Mouse (Mus musculus) sigmoid colon, adult 10 weeks (tissue): ENCODE results near the gene Tlcd1. TPM values are rescaled to one million over a fixed set of nuclear protein-coding genes. Genes with fewer than 3 reads are reported as not detected.

Experiments used
- polyA plus RNA-seq: library from polyadenylated mRNA; stranded (reverse); fragments of 350-450 nt; fragmentation: Illumina TruSeq; extraction: RNeasy Lipid Tissue Mini Kit (QIAGEN cat#74804); gene quantifications from one replicate; pipeline ENCODE4 v1.2.3, GENCODE M21; 2014; ENCODE audit warnings: low read depth, low replicate concordance

Tlcd1 gene
- polyA plus RNA-seq, result 14.3 TPM

DNA sequence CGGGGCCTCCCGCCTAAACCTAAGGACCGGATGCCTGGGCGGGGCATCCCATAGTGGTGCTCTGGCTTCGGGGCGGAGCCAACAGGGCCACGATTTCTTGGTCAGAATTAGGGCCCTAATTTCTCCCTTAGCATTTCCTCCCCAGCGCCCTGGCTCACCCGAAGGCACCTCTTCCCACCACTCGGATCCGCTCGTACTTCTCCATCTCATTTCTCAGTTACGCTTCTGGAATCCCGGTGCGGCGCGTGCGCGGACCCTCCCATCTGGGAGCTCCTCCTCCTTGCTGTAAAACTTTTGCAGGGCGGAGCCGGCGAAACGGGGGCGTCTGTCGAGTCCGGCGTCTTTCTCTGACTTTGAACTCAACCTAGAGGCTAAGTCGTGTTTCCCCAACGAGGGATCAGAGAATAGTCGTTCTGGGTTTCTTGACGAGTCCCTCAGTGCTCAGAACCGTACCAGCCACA lies at the start of gene Tlcd1, which contains the start of gene Nek8:
Gene Tlcd1, plus strand, starts transcription at position 310 of the 461 bp plus-strand sequence.
Gene Nek8, minus strand, starts transcription at position 274 of the 461 bp plus-strand sequence.

DNA sequence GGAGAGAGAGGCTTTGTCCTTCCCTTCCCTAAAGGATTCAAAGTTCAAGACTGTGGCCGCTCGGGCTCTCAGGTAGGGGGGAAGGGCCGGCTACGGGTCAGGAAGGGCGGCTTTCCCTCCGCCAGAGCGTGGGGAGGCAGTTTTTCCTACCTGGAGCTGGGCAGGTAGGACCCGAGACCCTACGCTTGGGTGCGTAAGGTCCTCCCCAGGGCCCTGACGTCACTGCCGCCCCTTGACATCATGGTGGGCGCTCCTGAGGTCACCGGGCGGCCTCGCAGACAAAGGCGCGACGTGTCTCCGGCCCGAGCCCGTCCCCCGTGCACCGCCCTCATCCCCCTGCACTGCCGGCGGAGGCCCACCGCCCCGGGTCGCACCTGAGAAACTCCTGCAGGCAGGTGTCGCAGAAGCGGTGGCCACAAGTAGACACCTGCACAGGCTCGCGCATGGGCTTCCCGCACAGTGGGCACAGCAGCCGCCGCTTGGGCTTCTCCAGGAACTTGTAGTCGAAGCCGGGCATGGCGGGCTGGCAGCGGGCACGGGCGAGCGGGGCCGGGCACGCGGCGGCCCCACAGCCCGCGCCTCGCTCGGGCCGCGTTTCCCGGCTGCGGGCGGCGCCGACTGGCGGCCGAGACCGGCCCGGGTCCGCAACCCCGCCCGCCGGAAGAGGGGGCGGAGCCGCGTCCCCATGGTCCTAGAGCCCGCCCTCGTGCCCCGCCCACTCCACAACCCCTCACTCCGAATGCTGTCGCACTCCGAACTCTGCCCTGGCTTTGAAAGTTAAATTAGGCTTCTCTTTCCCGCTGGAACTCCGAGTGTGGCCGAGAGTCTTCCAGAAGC lies 11.4 kb upstream of the Tlcd1 start, which contains the start of gene Traf4:
Gene Traf4, minus strand, starts transcription at position 666 of the 837 bp plus-strand sequence.

DNA sequence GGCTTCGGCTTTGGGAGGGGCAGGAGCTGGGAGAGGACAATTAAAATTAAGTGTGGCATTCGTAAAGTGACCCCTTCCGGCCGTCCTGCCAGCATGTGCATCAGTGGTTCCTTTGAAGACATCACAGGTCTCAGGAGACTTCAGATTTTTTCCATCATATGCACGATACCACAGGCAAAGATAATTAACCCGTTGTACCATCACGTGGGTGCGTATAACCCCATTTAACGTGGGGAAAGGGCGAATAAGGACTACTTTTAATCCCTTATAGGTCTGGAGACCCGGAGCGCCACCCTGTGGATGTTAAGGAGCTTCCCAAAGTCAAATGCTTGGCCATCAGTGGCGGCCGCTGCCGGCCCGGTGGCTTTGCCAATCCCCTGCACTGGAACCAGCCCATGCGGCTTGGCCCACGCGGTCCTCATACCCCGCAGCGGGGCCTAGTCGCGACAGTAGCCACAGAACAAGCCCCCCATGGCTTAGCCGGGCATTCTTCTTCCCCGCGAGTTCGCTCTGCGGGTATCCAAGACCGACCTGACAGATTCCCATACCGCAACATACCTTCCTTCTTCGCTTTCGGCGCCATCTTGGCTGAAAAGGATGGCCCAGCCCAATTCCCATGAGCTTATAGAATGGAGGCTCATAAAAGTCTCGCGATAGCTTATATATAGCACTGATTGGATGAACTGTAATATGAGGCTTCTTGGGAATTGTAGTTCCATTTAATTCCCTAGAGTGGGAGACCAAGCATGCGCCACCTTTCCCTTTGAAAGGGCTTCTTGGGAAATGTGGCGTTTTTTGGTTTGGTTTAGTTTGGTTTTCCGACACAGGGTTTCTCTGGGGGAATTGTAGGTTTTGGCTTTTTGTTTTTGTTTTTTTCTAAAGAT lies 6.7 kb downstream of the Tlcd1 start, which contains the start of gene Rpl23a:
Gene Rpl23a, minus strand, starts transcription at position 624 of the 884 bp plus-strand sequence.

DNA sequence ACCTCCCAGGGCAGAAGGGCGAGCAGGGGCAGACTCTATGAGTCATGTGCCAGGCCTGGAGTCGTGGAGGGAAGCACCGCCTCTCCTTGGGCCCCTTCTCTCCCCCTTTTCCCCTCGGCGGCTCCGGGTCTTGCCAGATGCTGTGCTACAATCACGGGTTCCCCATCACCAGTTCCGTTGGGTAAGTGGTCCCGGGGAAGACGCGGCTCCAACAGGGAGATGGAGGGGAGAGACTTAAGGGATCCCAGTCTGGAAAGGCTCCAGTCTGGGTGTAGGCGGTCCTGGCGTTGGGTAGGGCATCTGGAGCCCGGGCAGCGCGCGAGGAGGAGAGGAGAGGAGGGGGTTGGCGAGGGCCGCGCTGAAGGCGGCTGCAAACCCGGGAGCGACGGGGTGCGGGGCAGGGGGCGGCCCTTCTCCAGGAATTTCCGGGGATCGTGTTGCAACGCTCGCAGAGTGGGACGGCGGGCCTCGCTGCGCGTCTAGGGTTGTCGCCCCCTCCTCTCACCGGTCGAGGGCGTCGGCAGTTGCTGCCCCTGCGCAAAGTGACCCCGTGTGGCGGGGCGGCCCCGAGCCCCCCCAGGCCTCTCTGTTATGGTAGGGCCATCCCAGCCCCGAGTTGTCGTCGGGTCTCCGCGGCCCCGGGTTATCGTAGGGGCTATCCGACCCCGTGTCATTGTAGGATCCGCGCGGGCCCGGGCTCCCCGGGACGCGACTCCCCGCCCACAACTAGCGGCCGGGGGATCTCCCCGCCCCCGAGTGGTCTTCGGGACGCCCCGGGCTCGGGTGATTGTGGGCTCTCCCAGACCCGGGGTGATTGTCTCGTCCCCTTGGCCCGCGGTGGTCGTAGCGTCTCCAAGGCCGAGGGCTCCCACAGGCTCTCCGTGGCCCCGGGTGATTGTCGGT lies 12.1 kb downstream of the Tlcd1 start, which contains the start of gene Rab34:
Gene Rab34, plus strand, starts transcription at position 100 of the 903 bp plus-strand sequence.

DNA sequence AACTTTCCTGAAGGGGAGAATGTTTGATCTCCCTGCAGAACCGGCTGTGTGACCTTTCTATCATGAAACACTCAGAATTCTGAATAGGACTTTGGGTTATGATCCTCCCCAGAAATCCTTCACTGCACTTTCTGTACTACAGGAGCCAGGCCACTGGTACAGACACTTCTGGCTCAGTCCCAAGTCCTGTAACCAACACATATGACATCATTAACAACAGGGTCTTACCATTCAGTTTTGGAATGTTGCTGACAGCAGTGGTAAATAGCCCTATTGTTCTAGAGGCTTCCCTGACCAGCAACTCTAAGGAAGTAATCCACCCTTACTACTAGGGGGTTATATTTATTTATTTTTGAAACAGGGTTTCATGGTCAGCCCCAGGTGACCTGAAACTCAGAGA lies 16.6 kb downstream of the Tlcd1 start, which contains the start of gene Proca1:
Gene Proca1, plus strand, starts transcription at position 280 of the 400 bp plus-strand sequence.

Other genes starting within 250 kb of the Tlcd1 start
- not detected for gene Sez6, start 245.9 kb upstream of the Tlcd1 start, polyA plus RNA-seq
- gene Phf12, start 194.0 kb upstream of the Tlcd1 start, polyA plus RNA-seq, result 19.0 TPM
- gene Dhrs13, start 144.4 kb upstream of the Tlcd1 start, polyA plus RNA-seq, result 2.4 TPM
- gene Flot2, start 138.8 kb upstream of the Tlcd1 start, polyA plus RNA-seq, result 4.4 TPM
- gene Eral1, start 96.3 kb upstream of the Tlcd1 start, polyA plus RNA-seq, result 4.8 TPM
- 4.8 TPM for gene Fam222b, start 82.1 kb upstream of the Tlcd1 start, polyA plus RNA-seq
- gene Traf4, start 11.1 kb upstream of the Tlcd1 start, polyA plus RNA-seq, result 1.7 TPM
- 5.9 TPM for gene Nek8, start within 50 bp of the Tlcd1 start, polyA plus RNA-seq
- gene Rpl23a, start 6.9 kb downstream of the Tlcd1 start, polyA plus RNA-seq, result 813 TPM
- 2.9 TPM for gene Rab34, start 11.7 kb downstream of the Tlcd1 start, polyA plus RNA-seq
- 2.4 TPM for gene Proca1, start 16.7 kb downstream of the Tlcd1 start, polyA plus RNA-seq
- gene Sdf2, start 69.0 kb downstream of the Tlcd1 start, polyA plus RNA-seq, result 31.9 TPM
- 14.0 TPM for gene Supt6, start 69.3 kb downstream of the Tlcd1 start, polyA plus RNA-seq
- gene 2610507B11Rik, start 85.0 kb downstream of the Tlcd1 start, polyA plus RNA-seq, result 71.0 TPM
- 2.0 TPM for gene BC030499, start 114.1 kb downstream of the Tlcd1 start, polyA plus RNA-seq
- 3.8 TPM for gene Spag5, start 124.8 kb downstream of the Tlcd1 start, polyA plus RNA-seq
- 9.2 TPM for gene Aldoc, start 146.3 kb downstream of the Tlcd1 start, polyA plus RNA-seq
- gene Pigs, start 151.7 kb downstream of the Tlcd1 start, polyA plus RNA-seq, result 4.0 TPM
- gene Unc119, start 166.8 kb downstream of the Tlcd1 start, polyA plus RNA-seq, result 5.4 TPM
- 0.16 TPM for gene Foxn1, start 209.8 kb downstream of the Tlcd1 start, polyA plus RNA-seq
- gene Slc13a2, start 245.5 kb downstream of the Tlcd1 start, polyA plus RNA-seq, result 17.2 TPM